Mouse (Mus musculus) spleen, postnatal 36 days (tissue): ENCODE data around the gene Tm7sf3.

Experiments
- DNase-seq, 2 experiments: peaks; one replicate each; pipeline ENCODE4 v3.0.0; 2022; ENCODE audit warnings: low spot score in 2 of 2, mixed read lengths in 1 of 2

Tm7sf3 gene

GRCm38 (mm10) chr6:146642276-146643183 is at the start of gene Tm7sf3, which contains the start of gene Med21:
Gene Tm7sf3, minus strand, starts transcription at chr6:146642824.
Gene Med21, plus strand, starts transcription at chr6:146642547.
- DNase-seq: peak; percentile 98 to 99

GRCm38 (mm10) chr6:146688861-146689260 is 46.2 kb upstream of the Tm7sf3 start:
- DNase-seq: peak; percentile 13 to 33

DNA sequence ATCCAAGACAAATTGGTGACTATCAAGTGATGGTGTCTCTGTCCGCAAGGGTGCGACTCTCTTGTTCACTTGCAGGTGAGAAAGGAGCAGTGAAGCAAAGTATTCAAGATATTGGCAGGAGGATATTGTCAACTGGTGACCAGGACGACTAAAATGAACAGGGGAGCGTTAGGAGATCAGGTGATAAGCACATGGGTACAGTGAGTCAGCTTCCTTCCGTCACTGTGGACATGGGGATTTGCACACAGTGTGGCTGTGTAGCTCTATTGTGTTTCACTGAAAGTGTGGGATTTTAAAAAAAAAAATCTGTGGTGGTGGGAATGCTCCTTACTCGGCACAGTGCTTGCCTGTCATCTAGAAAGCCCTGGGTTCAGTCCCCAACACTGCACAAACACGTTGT is 45.4 kb upstream of the Tm7sf3 start:
- DNase-seq: no peak

- no peak for DNase-seq
Measured at GRCm38 (mm10) chr6:146686463-146687196, 44.0 kb upstream of the Tm7sf3 start.

DNA sequence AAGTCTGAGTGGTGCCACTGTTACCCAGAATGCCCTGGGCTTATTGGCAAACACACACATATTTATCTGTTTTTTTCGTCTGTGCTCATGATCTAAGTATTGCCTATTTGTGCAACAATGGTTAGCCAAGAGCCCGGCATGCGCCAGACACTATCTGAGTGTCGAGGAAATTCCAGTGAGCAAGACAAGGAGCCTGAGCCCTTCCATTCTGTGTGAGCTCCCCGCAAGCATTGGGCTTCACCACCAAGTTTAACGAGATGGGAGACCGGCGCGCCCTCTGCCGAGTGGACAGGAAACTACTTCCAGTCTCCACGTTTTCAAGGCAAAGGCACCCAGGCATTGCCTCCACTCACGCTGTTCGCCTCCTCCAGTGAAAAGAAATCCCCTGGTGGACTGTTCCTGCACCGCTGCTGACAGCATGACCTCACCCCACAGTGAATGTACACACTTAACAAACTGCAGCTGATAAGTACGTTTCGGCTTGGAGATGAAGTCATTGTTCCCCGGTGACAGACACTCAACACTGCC is 43.2 kb upstream of the Tm7sf3 start:
- DNase-seq: peak in 1 of 2 experiments; percentile 22

DNA sequence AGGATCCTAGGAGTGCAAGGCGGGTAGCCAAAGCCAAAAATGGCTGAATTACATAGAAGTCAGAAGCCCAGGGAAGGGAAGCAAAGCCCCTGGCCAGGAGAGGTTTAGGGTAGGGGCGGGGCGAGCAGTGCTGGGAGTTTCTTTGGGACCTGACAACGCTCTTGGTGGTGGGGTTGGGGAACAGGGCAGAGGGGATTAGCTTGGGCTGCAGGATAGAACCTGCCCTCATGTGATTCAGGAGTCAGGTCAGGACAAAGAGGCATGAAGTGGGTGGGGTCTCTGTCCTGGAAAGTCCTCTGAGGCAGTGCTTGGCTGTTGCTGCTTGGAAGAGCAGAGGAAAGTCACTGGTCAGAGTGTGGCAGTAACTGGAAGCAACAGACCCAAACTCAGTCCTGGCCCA is 41.3 kb upstream of the Tm7sf3 start:
- DNase-seq: no peak

DNA sequence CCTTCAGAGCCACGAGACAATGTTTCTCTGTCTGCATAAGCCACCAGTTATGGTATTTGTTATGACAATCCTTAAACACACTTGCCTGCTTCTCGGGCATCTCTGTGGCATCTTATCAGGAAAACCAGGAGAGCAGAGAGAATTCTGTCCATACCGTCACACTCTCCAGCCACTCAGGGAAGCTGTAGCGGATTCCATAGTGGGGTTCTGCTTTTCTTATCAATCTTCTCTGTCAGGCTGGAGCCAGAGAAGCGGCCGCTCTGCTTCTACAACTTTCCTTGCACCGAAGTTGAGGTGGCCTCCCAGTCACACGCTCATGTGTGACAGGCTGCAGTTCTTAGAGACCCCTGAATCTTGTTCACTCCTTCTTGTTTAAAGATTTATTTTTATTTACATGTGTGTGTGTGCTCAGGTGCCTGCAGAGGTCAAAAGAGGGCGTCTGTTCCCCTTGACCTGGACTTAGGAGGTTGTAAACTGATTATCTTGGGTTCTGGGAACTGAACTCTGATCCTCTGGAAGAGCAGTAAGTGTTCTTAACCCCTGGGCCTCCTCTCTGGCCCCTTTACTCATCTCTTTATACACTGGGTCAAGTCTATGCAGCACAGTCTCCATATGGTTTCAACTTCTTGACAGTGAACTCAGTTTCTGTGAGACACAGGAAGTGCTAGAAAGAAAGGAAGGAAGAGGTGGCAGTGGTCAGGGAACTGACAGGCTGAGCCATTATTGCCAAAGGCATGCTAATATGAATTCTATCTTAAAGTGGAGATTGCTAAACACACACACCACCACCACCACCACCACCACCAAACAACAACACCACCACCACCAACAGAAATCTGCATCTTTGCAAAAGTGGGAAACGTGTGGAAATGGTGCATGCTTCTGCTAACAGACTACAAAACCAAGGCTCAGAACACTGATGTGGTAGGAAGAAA is 35.8 kb upstream of the Tm7sf3 start:
- no peak for DNase-seq

- no peak for DNase-seq
Measured at GRCm38 (mm10) chr6:146676904-146677303, 34.3 kb upstream of the Tm7sf3 start.

DNA sequence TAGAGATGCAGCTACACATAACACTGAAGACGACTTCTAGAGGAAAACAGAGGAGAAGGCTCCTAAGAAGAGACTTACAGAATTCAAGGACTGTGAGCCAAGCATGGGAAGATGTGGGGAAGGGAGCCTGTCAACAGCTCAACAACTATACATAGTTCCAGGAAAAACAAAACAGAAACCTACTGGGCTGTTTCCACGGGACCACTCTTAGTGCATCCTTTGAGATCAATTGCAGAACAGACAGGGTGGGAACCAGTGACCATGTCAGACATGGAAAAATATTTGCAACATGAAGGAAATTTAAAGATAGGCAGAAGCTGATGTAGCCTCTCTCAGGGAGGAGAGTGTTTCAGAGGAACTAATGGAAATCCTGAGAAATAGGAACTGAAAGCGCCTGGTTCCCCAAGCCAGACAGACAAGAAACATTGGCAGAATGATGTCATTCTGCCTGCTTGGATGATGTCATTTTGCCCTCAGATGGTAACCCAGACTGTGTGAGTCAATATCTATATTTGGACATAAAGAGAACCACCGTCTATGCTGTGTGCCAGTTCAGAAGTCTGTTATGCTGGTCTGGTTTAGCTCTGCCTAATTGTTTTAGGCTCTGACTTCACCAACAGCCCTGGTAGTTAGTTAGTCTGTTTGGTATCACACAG is 32.4 kb upstream of the Tm7sf3 start:
- DNase-seq: peak; percentile 16 to 32

GRCm38 (mm10) chr6:146674420-146674819 is 31.8 kb upstream of the Tm7sf3 start:
- DNase-seq: no peak

DNA sequence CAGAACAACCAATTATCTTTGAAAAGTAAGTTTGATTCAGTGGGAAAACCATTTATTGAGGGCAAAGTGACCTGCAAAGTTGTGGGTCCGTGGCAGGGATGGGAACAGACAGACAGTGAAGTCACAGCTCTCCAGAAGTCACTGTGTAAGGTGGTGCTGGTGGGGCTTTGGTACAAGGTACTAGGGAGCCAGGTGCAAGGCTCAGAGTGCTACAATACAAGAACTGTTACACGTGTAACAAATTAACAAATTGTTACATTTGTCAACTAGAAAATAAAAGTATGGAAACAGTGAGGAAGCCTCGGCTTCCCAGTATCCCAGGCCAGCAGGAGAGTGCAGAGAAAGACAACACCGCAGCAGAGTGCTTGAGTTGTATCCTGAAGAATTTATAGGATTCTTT is 31.1 kb upstream of the Tm7sf3 start:
- DNase-seq: no peak

GRCm38 (mm10) chr6:146672106-146672505 is 29.5 kb upstream of the Tm7sf3 start:
- DNase-seq: no peak

DNA sequence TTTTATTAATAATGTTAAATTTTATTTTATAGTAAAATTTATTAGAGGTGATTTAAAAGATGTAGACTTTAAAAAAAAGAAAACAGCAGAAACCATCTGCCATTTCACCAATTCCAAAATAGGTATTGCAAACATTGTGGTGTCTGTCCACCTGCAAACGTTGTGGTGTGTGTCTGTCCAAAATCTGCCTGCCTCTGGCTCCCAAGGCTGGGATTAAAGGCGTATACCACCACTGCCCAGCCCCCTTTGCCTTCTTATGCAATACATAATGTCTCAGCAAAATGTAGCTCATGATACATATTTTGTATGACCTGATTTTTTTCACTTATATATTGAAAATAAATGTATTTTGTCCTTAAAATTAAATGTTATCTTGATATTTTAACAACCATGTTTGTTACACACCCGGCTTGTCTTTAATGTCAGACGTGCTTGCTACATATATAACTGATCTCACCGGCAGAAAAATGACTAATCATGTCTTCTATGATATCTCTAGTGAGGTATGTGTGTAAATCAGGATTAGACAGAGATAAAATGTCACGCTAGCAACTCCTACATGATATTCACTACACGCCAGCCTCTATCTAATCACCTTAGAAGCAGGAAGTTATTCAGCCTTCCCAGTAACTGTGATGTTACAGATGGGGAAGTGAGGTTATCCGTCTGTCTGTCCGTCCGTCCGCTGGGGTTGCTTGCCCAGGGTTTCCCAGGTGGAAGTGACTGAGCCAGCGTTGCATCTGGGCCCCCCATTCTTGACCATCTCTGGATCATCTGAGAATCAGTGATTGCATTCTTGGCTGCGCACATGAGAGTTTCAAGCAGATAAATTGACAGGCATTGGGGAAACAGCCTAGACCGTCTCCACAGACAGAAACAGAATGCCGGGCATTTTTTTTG is 28.6 kb upstream of the Tm7sf3 start:
- DNase-seq: no peak

- DNase-seq: no peak
Measured at GRCm38 (mm10) chr6:146668606-146669005, 26.0 kb upstream of the Tm7sf3 start.

DNA sequence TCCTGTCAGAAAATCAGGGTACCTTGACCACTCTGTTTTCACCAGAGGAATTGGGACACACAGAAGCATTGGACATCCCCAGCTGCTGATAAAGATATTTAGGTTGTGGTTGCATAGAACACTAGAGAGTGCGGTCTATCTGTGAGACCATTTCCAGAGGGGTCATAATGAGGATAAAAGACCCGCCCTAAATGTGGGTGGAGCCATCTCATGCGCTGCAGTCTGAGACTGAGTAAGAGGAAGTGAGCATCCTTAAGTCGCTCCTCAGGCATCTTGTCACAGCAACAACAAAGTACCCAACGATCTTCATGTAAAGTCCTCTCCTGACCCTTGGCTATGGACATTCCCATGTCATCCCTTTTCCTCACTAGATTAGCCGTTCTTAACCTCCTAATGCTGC is 24.2 kb upstream of the Tm7sf3 start:
- DNase-seq: no peak

DNA sequence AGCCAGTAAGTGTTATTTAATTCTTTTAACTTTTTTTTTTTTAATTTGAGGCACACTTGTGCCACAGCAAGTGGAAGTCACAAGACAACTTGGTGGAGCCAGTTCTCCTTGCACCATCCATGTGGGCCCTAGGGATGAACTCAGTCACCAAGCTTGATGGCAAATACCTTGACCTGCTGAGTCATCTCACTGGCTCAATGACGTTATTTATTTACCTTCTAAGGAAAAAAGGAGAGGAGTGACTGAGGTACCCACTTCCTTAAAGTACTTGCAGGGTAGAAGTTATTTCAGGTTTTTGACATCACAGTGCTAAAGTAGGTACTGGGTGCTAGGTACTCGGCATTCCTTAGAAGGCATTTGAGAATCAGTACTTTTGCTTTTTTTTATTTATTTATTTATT is 22.8 kb upstream of the Tm7sf3 start:
- no peak for DNase-seq

- no peak for DNase-seq
Measured at GRCm38 (mm10) chr6:146664917-146665316, 22.3 kb upstream of the Tm7sf3 start.

- no peak for DNase-seq
Measured at GRCm38 (mm10) chr6:146664116-146664515, 21.5 kb upstream of the Tm7sf3 start.

DNA sequence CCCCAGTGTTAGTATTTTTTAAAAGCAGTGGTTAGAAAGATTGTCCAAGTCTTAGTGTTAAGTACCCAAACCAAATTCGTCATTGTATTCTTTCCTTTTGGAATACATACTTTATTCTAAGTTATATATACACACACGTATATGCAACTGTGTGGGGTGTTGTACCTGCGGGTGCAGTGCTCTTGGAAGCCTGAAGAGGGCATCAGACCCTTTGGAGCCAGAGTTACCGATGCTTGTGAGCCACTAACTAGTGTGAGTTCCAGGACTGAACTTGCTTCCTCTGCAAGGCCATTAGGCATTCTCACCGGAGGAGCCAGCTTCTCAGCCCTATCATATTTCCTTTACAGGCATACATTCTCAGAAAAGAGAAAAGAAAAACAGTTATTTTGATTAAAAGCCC is 20.1 kb upstream of the Tm7sf3 start:
- peak; percentile 35 to 39 for DNase-seq

DNA sequence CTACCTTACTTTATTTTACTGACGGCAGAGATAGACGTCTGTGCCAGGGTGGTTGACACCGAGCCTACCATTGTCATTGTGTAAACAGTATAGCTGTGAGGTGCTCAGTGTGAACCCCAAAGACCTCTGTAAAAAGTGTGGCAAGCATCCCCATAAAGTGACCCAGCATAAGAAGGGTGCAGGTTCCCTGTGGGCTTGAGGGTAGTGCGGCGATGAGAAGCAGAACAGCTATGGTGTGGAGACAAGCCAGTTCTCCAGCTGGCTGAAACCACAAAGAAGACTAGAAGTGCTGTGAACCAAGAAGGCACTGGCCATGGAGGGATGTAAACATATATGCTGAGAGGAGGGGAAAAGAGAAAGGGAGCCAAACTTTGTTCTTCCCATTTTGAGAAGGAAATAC is 19.0 kb upstream of the Tm7sf3 start:
- DNase-seq: no peak
